Mouse (Mus musculus) E14TG2a.4 (cell line): ENCODE data around the gene Rint1.
"Not testable (repeated sequence)": the region's sequence is repeated elsewhere in the genome, so short reads cannot be mapped to it uniquely, and the experiment has no call there.

Experiments
- CTCF ChIP-seq: conservative IDR thresholded peaks from 2 replicates; pipeline ENCODE4 v1.5.1; 2014; ENCODE audit warnings: low read length
- NANOG ChIP-seq: IDR thresholded peaks from 2 replicates; pipeline ENCODE4 v1.6.1; 2014; ENCODE audit warnings: borderline replicate concordance, low read length, mixed read lengths
- POU5F1 ChIP-seq: IDR thresholded peaks from 2 replicates; pipeline ENCODE4 v1.6.1; 2014; ENCODE audit warnings: low read length, borderline replicate concordance

- TF ChIP-seq CTCF = peak; percentile 41
- not testable (repeated sequence) for TF ChIP-seq NANOG, POU5F1
These were observed 65.4 kb downstream of the Rint1 start for GRCm38 (mm10) chr5:23852916-23853315.
